Mouse (Mus musculus) monocyte, adult 59 days (primary cell): ENCODE data around the gene Defb11. TPM values are rescaled to one million over a fixed set of nuclear protein-coding genes. Genes with fewer than 3 reads are reported as not detected.

Experiments used
- total RNA-seq, 2 experiments: library from RNA; stranded (reverse); gene quantifications; one replicate each; pipeline ENCODE4 v1.2.4; 2023

Defb11 gene
- not detected for total RNA-seq

DNA sequence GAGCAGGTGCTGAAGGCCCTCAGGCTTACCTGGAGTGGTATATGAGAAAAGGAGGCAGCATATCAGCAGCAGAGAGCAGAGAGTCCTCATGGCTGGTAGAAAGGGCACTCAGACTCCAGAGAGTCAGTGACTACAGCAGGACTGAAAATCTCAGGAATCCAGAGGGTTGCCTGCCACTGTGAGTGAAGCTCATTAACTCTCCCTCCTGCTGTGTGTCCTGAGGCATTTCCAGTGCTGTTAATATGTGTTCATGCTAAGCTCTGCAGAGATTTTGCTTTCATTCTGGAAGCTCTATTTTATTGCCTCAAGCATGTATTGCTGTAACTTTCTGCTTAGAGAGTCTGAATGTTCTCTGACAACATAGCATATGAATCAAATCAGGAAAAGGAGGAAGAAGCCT lies at the start of gene Defb11:
TSS of gene Defb11 (minus strand) at position 123 of the 400 bp plus-strand sequence.

DNA sequence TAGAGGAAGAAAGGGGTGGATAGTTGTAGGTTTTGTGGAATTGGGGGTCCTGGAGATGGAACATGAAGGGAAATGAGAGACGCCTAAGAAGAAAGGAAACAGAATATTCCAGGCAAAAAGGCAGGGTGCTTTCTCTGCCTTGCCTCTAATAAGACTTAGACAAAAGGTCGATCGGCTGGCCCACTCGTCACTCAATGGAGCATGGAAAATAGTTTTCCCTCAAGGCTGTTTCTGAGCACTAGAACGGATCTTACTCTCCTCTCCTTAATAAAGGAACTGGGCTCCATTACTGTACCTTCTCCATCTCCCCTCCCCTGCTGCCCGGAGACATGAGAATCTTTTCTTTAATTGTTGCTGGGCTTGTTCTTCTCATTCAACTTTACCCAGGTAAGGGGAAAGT lies 40.2 kb upstream of the Defb11 start, which contains the start of gene Defb13:
TSS of gene Defb13 (plus strand) at position 301 of the 400 bp plus-strand sequence.

DNA sequence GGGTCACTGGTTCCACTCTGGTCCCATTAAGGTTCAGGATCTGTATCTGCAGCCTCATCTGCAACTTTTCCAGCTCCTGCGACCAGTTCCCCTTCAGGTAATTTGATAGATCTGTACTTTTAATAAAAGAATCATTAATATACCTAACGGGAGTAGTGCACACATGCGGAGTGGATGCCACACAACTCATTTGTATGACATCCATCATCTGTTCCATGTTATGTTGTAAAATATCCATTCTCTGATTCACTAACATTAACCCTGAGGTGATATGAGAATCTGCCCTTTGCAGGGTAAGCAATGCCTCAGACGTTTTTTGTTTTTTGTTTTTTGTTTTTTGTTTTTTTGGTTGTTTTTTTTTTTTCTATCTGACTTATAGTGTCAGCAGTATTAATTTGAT lies 31.8 kb upstream of the Defb11 start, which contains the start of gene Defb35:
TSS of gene Defb35 (plus strand) at position 301 of the 400 bp plus-strand sequence.

DNA sequence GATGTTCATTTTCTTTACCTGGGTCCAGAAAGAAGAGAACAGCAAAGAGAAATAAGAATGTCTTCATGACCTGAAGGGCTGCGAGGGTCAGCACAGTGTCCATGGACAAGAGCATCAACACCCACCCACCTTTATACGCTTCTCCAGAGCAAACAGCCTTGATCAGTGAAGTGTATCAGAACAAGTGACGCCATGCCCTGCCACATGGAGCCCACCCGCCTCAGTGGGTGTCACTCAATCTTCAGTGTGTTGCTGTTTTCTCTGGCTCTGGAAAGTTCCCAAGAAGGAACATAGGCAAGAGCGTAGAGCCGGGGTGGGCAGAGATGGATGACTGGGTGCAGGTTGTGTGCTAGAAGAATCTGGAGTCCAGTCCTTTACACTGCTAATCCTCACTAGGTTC lies 26.4 kb upstream of the Defb11 start, which contains the start of gene Defb15:
TSS of gene Defb15 (minus strand) at position 101 of the 400 bp plus-strand sequence.

DNA sequence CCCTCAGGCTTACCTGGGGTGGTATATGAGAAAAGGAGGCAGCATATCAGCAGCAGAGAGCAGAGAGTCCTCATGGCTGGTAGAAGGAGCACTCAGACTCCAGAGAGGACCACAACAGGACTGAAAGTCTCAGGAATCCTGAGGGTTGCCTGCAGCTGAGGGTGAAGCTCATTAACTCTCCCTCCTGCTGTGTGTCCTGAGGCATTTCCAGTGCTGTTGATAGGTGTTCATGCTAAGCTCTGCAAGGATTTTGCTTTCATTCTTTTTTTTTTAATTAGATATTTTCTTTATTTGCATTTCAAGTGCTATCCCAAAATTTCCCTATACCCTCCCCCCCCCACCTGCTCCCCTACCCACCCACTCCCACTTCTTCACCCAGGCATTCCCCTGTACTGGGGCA lies 20.9 kb downstream of the Defb11 start, which contains the start of gene Defb9:
TSS of gene Defb9 (minus strand) at position 101 of the 400 bp plus-strand sequence.

DNA sequence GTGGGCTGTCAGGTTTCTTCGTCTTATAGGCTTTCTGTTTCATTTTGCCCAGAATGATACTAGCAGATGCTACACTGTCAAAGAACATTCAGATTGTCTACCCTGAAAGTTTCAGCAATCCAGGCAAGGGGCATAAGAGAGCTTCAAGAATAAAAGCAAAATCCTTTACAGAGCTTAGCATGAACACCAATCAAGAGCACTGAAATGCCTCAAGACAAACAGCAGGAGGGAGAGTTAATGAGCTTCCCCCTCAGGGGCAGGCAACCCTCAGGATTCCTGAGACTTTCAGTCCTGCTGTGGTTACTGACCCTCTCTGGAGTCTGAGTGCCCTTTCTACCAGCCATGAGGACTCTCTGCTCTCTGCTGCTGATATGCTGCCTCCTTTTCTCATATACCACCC lies 47.6 kb downstream of the Defb11 start, which contains the start of gene Defb10:
TSS of gene Defb10 (plus strand) at position 316 of the 400 bp plus-strand sequence.

Other genes with a start within 250 kb of the Defb11 start
- gene Defa34, start 240.6 kb downstream of the Defb11 start, total RNA-seq: not detected
- gene AY761184, start 202.8 kb downstream of the Defb11 start, total RNA-seq: not detected
- not detected for gene Defa24, start 171.9 kb downstream of the Defb11 start, total RNA-seq
- not detected for gene Defb50, start 82.9 kb downstream of the Defb11 start, total RNA-seq
- not detected for gene Defb2, start 66.5 kb downstream of the Defb11 start, total RNA-seq
- gene Defb10, start 47.5 kb downstream of the Defb11 start, total RNA-seq: not detected
- gene Defb9, start 21.0 kb downstream of the Defb11 start, total RNA-seq: not detected
- not detected for gene Defb15, start 26.3 kb upstream of the Defb11 start, total RNA-seq
- not detected for gene Defb35, start 31.9 kb upstream of the Defb11 start, total RNA-seq
- gene Defb13, start 40.4 kb upstream of the Defb11 start, total RNA-seq: not detected
- not detected for gene Fam90a1a, start 52.3 kb upstream of the Defb11 start, total RNA-seq
- not detected for gene Ccdc70, start 63.4 kb upstream of the Defb11 start, total RNA-seq
- gene Atp7b, start 153.9 kb upstream of the Defb11 start, total RNA-seq: under 1 TPM; 0.09 to 0.18 TPM
- gene Alg11, start 154.3 kb upstream of the Defb11 start, total RNA-seq: 10 to 100 TPM in 1 of 2 experiments, 1 to 10 TPM in 1; 9.1 to 13.5 TPM
- gene Nek5, start 218.6 kb upstream of the Defb11 start, total RNA-seq: not detected